Mouse (Mus musculus) liver, postnatal 0 days (tissue): ENCODE data around the gene Gli2. TPM values are rescaled to one million over a fixed set of nuclear protein-coding genes. Genes with fewer than 3 reads are reported as not detected.

Source experiments
- ATAC-seq: fragments of 200-750 bp; cut with Nextera tagmentation; 2 replicates; pipeline ENCODE4 v1.8.0; 2017; ENCODE audit warnings: mild to moderate bottlenecking, moderate library complexity
- DNase-seq: peaks from one replicate; pipeline ENCODE4 v3.0.0-alpha.2; 2016
- H3K27ac ChIP-seq: fragments of 300-500 bp; sonication (generic); 2 replicates; pipeline ENCODE4 v1.5.1; 2014; ENCODE audit warnings: antibody characterized with exemption, moderate library complexity, mild to moderate bottlenecking, low read depth
- H3K27me3 ChIP-seq: fragments of 300-500 bp; sonication (generic); 2 replicates; pipeline ENCODE4 v1.6.1; 2014; ENCODE audit warnings: low read length, control low read depth, mixed read lengths; ENCODE audit not compliant: insufficient read depth
- H3K36me3 ChIP-seq: fragments of 300-500 bp; sonication (generic); replicated peaks from 2 replicates; pipeline ENCODE4 v1.6.1; 2014; ENCODE audit warnings: mild to moderate bottlenecking, control low read depth, low read length, moderate library complexity, mixed read lengths; ENCODE audit not compliant: insufficient read depth
- H3K4me1 ChIP-seq: fragments of 300-500 bp; sonication (generic); 2 replicates; pipeline ENCODE4 v1.6.1; 2014; ENCODE audit warnings: antibody characterized with exemption, mild to moderate bottlenecking, control low read depth; ENCODE audit not compliant: insufficient read depth
- H3K4me2 ChIP-seq: fragments of 300-500 bp; sonication (generic); 2 replicates; pipeline ENCODE4 v1.6.1; 2014; ENCODE audit warnings: low read depth, mild to moderate bottlenecking, low read length, moderate library complexity, mixed read lengths
- H3K4me3 ChIP-seq: fragments of 300-500 bp; sonication (generic); 2 replicates; pipeline ENCODE4 v1.5.1; 2014; ENCODE audit warnings: low read depth, low read length
- H3K9ac ChIP-seq: fragments of 300-500 bp; sonication (generic); replicated peaks from 2 replicates; pipeline ENCODE4 v1.6.1; 2014; ENCODE audit warnings: mild to moderate bottlenecking, moderate library complexity
- H3K9me3 ChIP-seq: fragments of 300-500 bp; sonication (generic); 2 replicates; pipeline ENCODE4 v1.6.1; 2016; ENCODE audit warnings: mild to moderate bottlenecking, control low read depth, low read length, mixed read lengths
- CTCF ChIP-seq: sonication (generic); IDR thresholded peaks from 2 replicates; pipeline ENCODE4 v1.5.1; 2016; ENCODE audit warnings: antibody characterized with exemption, low read depth
- EP300 ChIP-seq: IDR thresholded peaks from 2 replicates; pipeline ENCODE4 v1.6.1; 2016; ENCODE audit warnings: antibody characterized with exemption, low read depth, mild to moderate bottlenecking
- WGBS: fragments of 180-500 bp; shearing (Covaris S2); extraction: QIAGEN DNeasy Blood & Tissue Kit; methylation state at CpG from one replicate; pipeline ENCODE4 v1.1.7; 2014; ENCODE audit not compliant: insufficient replicate concordance; 5-methylcytosine and 5-hydroxymethylcytosine counted together
- polyA plus RNA-seq: library from polyadenylated mRNA; unstranded; fragments of >200 nt; fragmentation: Nextera tagmentation; extraction: Ambion mirVana; gene quantifications from 2 replicates; pipeline ENCODE4 v1.2.1, GENCODE M21; 2015

Gli2 gene
- polyA plus RNA-seq, 1 experiment from 2014 or later, result 0.27 TPM

- DNase-seq (no peak), ATAC-seq (no peak)
- no peak overlapping the region for H3K27ac ChIP-seq
- H3K27me3 ChIP-seq, result no peaks in the 10 kb centered on the region
- H3K36me3 ChIP-seq, result no peaks in the 10 kb centered on the region
- H3K4me2 ChIP-seq, result no peak overlapping the region
- H3K4me3 ChIP-seq, result no peak overlapping the region
- H3K9ac ChIP-seq, result no peak overlapping the region
- WGBS, result 65% methylated on average over 6 of the region's 6 CpGs
- no peaks in the 10 kb centered on the region for H3K4me1 ChIP-seq
- TF ChIP-seq EP300, result no peak
- TF ChIP-seq CTCF, result no peak
- H3K9me3 ChIP-seq, result no peaks in the 10 kb centered on the region
Measured at GRCm38 (mm10) chr1:118935518-118935917, 117.9 kb downstream of the Gli2 start.

GRCm38 (mm10) chr1:118932167-118932566, 121.3 kb downstream of the Gli2 start:
- no peaks in the 10 kb centered on the region for H3K36me3 ChIP-seq
- no peak for TF ChIP-seq EP300
- TF ChIP-seq CTCF, result no peak
- ATAC-seq (no peak), DNase-seq (no peak)
- H3K27me3 ChIP-seq, result no peaks in the 10 kb centered on the region
- no peak overlapping the region for H3K27ac ChIP-seq
- no peaks in the 10 kb centered on the region for H3K4me1 ChIP-seq
- H3K4me2 ChIP-seq, result no peak overlapping the region
- no peak overlapping the region for H3K9ac ChIP-seq
- no peaks in the 10 kb centered on the region for H3K9me3 ChIP-seq
- WGBS, result 80% methylated on average over 5 of the region's 5 CpGs
- no peak overlapping the region for H3K4me3 ChIP-seq

DNA sequence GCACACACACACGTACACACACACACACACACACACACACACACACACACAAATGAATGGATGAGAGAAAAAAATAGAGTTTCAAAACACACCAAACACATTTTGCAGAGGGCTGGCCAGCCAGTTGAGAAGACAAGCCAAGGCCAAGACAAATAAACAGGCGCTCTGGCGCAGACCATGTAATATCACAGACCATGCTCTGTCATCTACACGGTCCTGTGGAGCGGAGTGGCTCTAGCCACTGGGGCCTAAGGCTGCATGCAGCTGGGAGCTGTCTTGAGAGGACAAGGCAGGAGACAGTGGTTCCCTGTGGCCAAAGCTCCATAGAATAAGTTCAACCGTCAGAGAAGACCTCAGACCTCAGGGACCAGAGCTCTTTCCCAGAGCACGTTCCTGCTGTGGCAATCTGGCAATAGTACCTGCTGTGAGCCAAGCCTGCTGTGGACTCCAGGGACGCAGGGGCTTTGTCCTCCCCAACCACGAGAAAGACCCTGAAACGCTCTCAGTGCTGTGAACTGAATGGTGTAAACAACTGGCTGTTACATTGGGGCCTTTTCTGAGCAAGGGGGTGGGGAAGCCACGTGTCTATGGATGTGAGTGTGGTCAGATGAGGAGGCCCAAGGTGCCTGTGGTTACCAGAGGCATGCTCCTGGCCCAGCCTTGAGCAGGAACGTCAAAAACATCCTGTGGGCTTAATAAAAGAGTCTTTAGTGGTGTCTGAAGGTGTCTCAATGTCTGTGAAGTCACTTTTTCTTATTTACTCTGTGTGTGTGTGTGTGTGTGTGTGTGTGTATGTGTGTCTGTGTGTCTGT, 125.7 kb downstream of the Gli2 start:
- no peaks in the 10 kb centered on the region for H3K36me3 ChIP-seq
- no peaks in the 10 kb centered on the region for H3K9me3 ChIP-seq
- H3K27ac ChIP-seq, result no peak overlapping the region
- H3K4me1 ChIP-seq, result no peaks in the 10 kb centered on the region
- ATAC-seq (no peak), DNase-seq (no peak)
- no peak overlapping the region for H3K4me2 ChIP-seq
- H3K4me3 ChIP-seq, result no peak overlapping the region
- no peaks in the 10 kb centered on the region for H3K27me3 ChIP-seq
- TF ChIP-seq EP300, result no peak
- no peak for TF ChIP-seq CTCF
- H3K9ac ChIP-seq, result no peak overlapping the region
- WGBS, result 51% methylated on average over 12 of the region's 12 CpGs

GRCm38 (mm10) chr1:118926556-118926955, 126.9 kb downstream of the Gli2 start:
- Histone ChIP-seq H3K4me2 (no peak overlapping the region), H3K9me3 (no peaks in the 10 kb centered on the region), H3K4me1 (no peaks in the 10 kb centered on the region), H3K36me3 (no peaks in the 10 kb centered on the region), H3K4me3 (no peak overlapping the region), H3K27ac (no peak overlapping the region), H3K9ac (no peak overlapping the region), H3K27me3 (no peaks in the 10 kb centered on the region)
- TF ChIP-seq EP300 (no peak), CTCF (no peak)
- DNase-seq (no peak), ATAC-seq (no peak)
- WGBS, result 85% methylated on average over 7 of the region's 7 CpGs

DNA sequence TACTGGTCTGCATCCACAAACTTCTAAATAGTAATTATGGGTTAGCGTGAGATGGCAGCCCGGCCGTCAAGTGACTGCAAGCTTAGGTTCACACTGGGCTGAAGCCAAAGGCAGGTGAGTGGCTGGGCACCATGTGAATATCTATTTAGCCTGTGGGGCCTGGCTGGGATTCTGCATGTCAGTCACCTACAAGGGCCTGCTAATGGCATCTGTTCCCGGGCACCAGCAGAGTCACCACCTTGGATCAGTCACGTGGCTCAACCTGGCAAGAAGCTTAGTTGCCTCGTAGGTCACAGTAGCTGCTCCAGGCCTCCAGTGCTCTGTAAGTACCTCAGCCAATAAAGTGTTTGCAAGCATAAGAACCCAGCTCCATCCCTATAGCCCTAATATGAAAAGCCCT, 131.2 kb downstream of the Gli2 start:
- no peak for ATAC-seq
- H3K4me1 ChIP-seq, result no peaks in the 10 kb centered on the region
- no peaks in the 10 kb centered on the region for H3K27me3 ChIP-seq
- no peaks in the 10 kb centered on the region for H3K9me3 ChIP-seq
- TF ChIP-seq CTCF (no peak), EP300 (no peak)
- H3K36me3 ChIP-seq, result no peaks in the 10 kb centered on the region
- no peak overlapping the region for H3K27ac ChIP-seq
- H3K9ac ChIP-seq, result no peak overlapping the region
- DNase-seq, result no peak
- no peak overlapping the region for H3K4me2 ChIP-seq
- H3K4me3 ChIP-seq, result no peak overlapping the region
- whole genome bisulfite sequencing, result 83% methylated on average over 6 of the region's 6 CpGs

GRCm38 (mm10) chr1:118917520-118918220, 135.7 kb downstream of the Gli2 start:
- no peak overlapping the region for H3K4me3 ChIP-seq
- H3K4me2 ChIP-seq, result no peak overlapping the region
- H3K9ac ChIP-seq, result no peak overlapping the region
- H3K27me3 ChIP-seq, result no peaks in the 10 kb centered on the region
- DNase-seq (no peak), ATAC-seq (no peak)
- H3K36me3 ChIP-seq, result no peaks in the 10 kb centered on the region
- TF ChIP-seq CTCF (no peak), EP300 (no peak)
- H3K9me3 ChIP-seq, result no peaks in the 10 kb centered on the region
- H3K4me1 ChIP-seq, result no peaks in the 10 kb centered on the region
- H3K27ac ChIP-seq, result no peak overlapping the region
- WGBS, result 58% methylated on average over 7 of the region's 7 CpGs
